Mouse (Mus musculus) c-Kit-positive CD71-negative TER-119-negative erythroid progenitor cells, embryonic 14.5 days (primary cell): ENCODE data around the gene Stub1.

Experiments
- DNase-seq: peaks from one replicate; pipeline ENCODE4 v3.0.0-alpha.2; 2013; ENCODE audit warnings: low read depth

Stub1 gene

GRCm38 (mm10) chr17:25837076-25837410 lies 3.8 kb upstream of the Stub1 start, which contains the start of gene Rhbdl1:
Gene Rhbdl1, minus strand, starts transcription at chr17:25837295.
- DNase-seq: no peak

- DNase-seq: no peak
Observed at GRCm38 (mm10) chr17:25836397-25837075, 3.3 kb upstream of the Stub1 start.

GRCm38 (mm10) chr17:25835816-25836215 lies 2.6 kb upstream of the Stub1 start:
- DNase-seq: no peak

- no peak for DNase-seq
Observed at GRCm38 (mm10) chr17:25835301-25835700, 2.1 kb upstream of the Stub1 start.

GRCm38 (mm10) chr17:25834595-25835222 lies 1.5 kb upstream of the Stub1 start:
- DNase-seq: no peak

- no peak for DNase-seq
Observed at GRCm38 (mm10) chr17:25833961-25834594, 874 bp upstream of the Stub1 start.

GRCm38 (mm10) chr17:25832436-25833290 lies 541 bp downstream of the Stub1 start:
- DNase-seq: peak; percentile 97

- no peak for DNase-seq
Observed at GRCm38 (mm10) chr17:25831451-25832281, 1.5 kb downstream of the Stub1 start.

- DNase-seq: no peak
Observed at GRCm38 (mm10) chr17:25830806-25831431, 2.3 kb downstream of the Stub1 start.

- DNase-seq: no peak
Observed at GRCm38 (mm10) chr17:25830200-25830753, 2.9 kb downstream of the Stub1 start.

GRCm38 (mm10) chr17:25829558-25830017 lies 3.6 kb downstream of the Stub1 start:
- DNase-seq: no peak

- peak; percentile 67 for DNase-seq
Observed at GRCm38 (mm10) chr17:25828712-25829557, 4.3 kb downstream of the Stub1 start, which contains the start of gene Jmjd8. Gene Jmjd8, plus strand, starts transcription at chr17:25828867.

GRCm38 (mm10) chr17:25828223-25828594 lies 5.0 kb downstream of the Stub1 start:
- DNase-seq: no peak

- no peak for DNase-seq
Observed at GRCm38 (mm10) chr17:25827546-25828222, 5.5 kb downstream of the Stub1 start.

GRCm38 (mm10) chr17:25827011-25827410 lies 6.2 kb downstream of the Stub1 start:
- DNase-seq: no peak

- DNase-seq: no peak
Observed at GRCm38 (mm10) chr17:25825984-25826570, 7.1 kb downstream of the Stub1 start.

GRCm38 (mm10) chr17:25825311-25825710 lies 7.9 kb downstream of the Stub1 start:
- no peak for DNase-seq

GRCm38 (mm10) chr17:25824362-25825142 lies 8.7 kb downstream of the Stub1 start:
- no peak for DNase-seq
